Mouse (Mus musculus) midbrain, embryonic 11.5 days (tissue): ENCODE results near the gene Itga7. TPM values are rescaled to one million over a fixed set of nuclear protein-coding genes. Genes with fewer than 3 reads are reported as not detected.

Experiments used
- ATAC-seq: fragments of 200-750 bp; cut with Nextera tagmentation; 2 replicates; pipeline ENCODE4 v1.8.0; 2017; ENCODE audit warnings: moderate TSS enrichment, moderate library complexity; ENCODE audit not compliant: low FRiP score
- DNase-seq: peaks from one replicate; pipeline ENCODE4 v3.0.0; 2015; ENCODE audit warnings: low spot score; ENCODE audit errors: missing footprints
- H3K27ac ChIP-seq: fragments of 300-500 bp; sonication (generic); 2 replicates; pipeline ENCODE4 v1.5.1; 2014; ENCODE audit warnings: low read depth, low read length
- H3K27me3 ChIP-seq: fragments of 300-500 bp; sonication (generic); 2 replicates; pipeline ENCODE4 v1.6.1; 2014; ENCODE audit warnings: mild to moderate bottlenecking, low read length, moderate library complexity, mixed read lengths; ENCODE audit not compliant: control insufficient read depth, insufficient read depth
- H3K36me3 ChIP-seq: fragments of 300-500 bp; sonication (generic); 2 replicates; pipeline ENCODE4 v1.6.1; 2014; ENCODE audit warnings: mild to moderate bottlenecking, low read length, moderate library complexity, mixed read lengths; ENCODE audit not compliant: control insufficient read depth, insufficient read depth
- H3K4me1 ChIP-seq: fragments of 300-500 bp; sonication (generic); 2 replicates; pipeline ENCODE4 v1.6.1; 2014; ENCODE audit warnings: low read length; ENCODE audit not compliant: control insufficient read depth, insufficient read depth
- H3K4me2 ChIP-seq: fragments of 300-500 bp; sonication (generic); 2 replicates; pipeline ENCODE4 v1.6.1; 2014; ENCODE audit warnings: mild to moderate bottlenecking, moderate library complexity
- H3K4me3 ChIP-seq: fragments of 300-500 bp; sonication (generic); 2 replicates; pipeline ENCODE4 v1.5.1; 2014; ENCODE audit warnings: low read depth, low read length
- H3K9ac ChIP-seq: fragments of 300-500 bp; sonication (generic); 2 replicates; pipeline ENCODE4 v1.6.1; 2014; ENCODE audit warnings: low read length
- H3K9me3 ChIP-seq: fragments of 300-500 bp; sonication (generic); 2 replicates; pipeline ENCODE4 v1.6.1; 2016; ENCODE audit warnings: low read length; ENCODE audit not compliant: control insufficient read depth
- WGBS: fragments of 180-500 bp; shearing (Covaris S2); extraction: QIAGEN DNeasy Blood & Tissue Kit; methylation state at CpG from one replicate; pipeline ENCODE4 v1.1.7; 2014; 5-methylcytosine and 5-hydroxymethylcytosine counted together
- polyA plus RNA-seq: library from polyadenylated mRNA; unstranded; fragments of >200 nt; fragmentation: Nextera tagmentation; extraction: Ambion mirVana; gene quantifications from 2 replicates; pipeline ENCODE4 v1.2.1, GENCODE M21; 2014

The Itga7 gene
- polyA plus RNA-seq, 1 experiment from 2014 or later = 1.7 TPM

DNA sequence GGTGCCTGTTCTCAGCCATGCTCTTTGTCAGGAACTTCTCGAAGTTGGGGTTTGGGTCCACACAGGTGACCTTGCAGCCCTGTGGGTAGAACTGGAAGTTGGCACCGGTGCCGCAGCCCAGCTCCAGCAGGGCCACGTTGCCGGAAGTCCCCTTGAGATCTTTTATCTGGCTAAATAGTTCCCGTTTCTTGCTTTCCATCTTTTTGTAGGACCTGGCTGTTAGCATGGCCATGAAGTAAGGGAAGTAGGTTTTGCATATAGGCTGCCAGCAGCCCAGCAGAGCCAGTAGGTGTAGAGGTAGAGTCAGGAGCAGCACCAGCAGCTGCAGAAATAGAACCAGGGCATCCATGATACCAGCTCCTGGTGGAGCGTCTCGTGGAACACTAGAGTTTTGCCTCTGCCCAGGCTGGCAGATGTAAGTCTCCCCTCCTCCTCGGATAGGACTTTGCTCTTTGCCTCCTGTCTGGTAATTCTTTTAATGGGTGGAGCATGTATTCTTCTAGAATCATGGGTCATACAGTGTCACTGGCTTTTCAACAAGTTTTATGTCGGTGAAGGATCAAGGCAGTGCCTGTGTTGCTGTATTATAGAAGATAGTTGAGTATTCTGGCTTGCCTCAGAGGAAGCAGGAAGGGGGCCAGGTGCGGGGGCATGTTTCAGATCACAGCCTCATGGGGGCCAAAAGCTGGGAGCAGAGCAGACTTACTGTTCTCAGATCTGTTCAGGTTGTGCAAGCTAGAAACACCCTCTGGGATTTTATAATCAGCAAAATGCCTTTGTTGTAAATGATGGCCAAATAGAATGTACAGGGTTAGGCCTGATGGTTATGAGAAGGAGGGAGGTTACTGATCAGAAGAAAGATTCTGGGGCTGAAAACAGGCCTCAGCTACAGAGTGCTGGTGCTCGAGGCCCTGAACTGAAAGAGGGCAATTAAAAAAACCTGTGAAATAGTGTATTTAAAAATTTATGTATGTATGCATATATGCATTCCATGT lies 27.3 kb downstream of the Itga7 start, which contains the start of gene Mettl7b:
Gene Mettl7b (minus strand): TSS at position 399 of the 995 bp plus-strand sequence.
- H3K36me3 ChIP-seq = no peaks in the 10 kb centered on the region
- no peak within 1 kb of the TSS for H3K9ac ChIP-seq
- 87% methylated on average over 12 of the region's 12 CpGs for WGBS

DNA sequence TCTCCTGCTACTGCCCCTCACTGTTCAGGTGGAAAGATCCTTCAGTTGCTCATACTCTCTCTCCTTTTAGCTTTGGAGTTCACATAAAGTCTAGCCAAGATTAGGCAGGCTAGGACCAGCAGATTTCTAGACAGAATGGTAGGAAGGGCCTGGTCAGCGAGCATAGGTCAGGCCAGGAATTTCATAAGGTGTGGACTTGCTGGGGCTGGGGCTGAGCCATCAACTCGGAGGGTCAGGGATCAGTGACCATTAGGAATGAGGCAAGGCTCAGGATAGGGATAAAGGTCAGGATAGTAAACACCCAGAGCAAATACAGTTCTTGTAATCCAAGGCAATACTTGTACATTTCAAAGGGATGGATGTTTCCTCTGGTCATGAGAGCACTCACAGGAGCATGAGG lies 31.3 kb downstream of the Itga7 start:
- DNase-seq (no peak), ATAC-seq (no peak)
- Histone ChIP-seq H3K9ac (no peak overlapping the region), H3K4me2 (no peak overlapping the region), H3K36me3 (no peaks in the 10 kb centered on the region), H3K27me3 (no peaks in the 10 kb centered on the region), H3K27ac (no peak overlapping the region), H3K4me1 (no peaks in the 10 kb centered on the region), H3K9me3 (no peaks in the 10 kb centered on the region), H3K4me3 (no peak overlapping the region)
- 68% methylated on average over 2 of the region's 2 CpGs for WGBS

More for the DNA sequence above, 27.3 kb downstream of the Itga7 start, which contains the start of gene Mettl7b:
- DNase-seq = no peak
- Histone ChIP-seq H3K27ac (no peak within 1 kb of the TSS), H3K9me3 (no peaks in the 10 kb centered on the region), H3K4me3 (no peak within 1 kb of the TSS), H3K27me3 (no peaks in the 10 kb centered on the region), H3K4me2 (no peak within 1 kb of the TSS), H3K4me1 (no peaks in the 10 kb centered on the region)
- no peak for ATAC-seq

DNA sequence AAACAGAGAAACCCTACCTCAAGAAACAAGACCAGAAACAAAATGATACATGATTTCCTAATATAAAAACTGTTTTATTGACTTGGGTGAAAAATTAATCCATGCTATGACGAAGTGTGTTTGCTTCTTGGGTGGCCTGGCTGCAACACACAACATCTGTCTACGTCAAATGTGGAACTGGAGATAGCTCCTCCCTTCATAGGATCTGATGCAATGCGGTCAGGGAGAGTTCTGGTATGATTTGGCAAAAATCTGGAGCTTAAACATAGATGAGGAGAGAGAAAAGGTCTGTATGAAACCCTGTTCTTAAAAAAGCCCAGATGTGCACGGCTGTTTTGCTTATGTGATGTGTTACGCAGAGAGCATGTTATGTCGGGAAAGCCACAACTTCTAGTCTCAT lies 32.3 kb downstream of the Itga7 start:
- no peak overlapping the region for H3K27ac ChIP-seq
- no peak overlapping the region for H3K9ac ChIP-seq
- ATAC-seq (no peak), DNase-seq (no peak)
- no peaks in the 10 kb centered on the region for H3K4me1 ChIP-seq
- H3K4me2 ChIP-seq = no peak overlapping the region
- no peaks in the 10 kb centered on the region for H3K9me3 ChIP-seq
- no peaks in the 10 kb centered on the region for H3K27me3 ChIP-seq
- no peak overlapping the region for H3K4me3 ChIP-seq
- H3K36me3 ChIP-seq = no peaks in the 10 kb centered on the region
- WGBS = 90% methylated on average over 6 of the region's 6 CpGs

DNA sequence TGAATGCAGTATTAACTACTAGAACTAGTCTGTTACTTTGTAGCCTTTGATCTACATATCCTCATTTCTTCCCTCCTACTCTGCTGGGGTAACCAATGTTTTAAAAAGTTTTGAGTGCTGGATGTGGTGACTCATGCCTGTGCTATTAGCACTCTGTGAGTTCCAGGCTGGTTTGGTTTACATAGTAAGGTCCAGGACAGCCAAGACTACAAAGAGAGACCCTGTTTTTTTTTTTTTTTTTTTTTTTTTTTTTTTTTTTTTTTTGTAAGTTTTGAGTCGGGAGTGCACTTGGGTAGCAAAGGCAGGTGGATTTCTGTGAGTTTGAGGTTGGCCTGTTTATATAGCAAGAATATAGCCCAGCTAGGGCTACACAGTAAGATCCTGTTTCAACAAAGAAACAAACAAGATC lies 34.7 kb downstream of the Itga7 start:
- H3K4me2 ChIP-seq = no peak overlapping the region
- no peaks in the 10 kb centered on the region for H3K9me3 ChIP-seq
- DNase-seq (no peak), ATAC-seq (no peak)
- H3K27ac ChIP-seq = no peak overlapping the region
- H3K4me3 ChIP-seq = no peak overlapping the region
- WGBS = 50% methylated on average over 1 of the region's 1 CpGs
- H3K4me1 ChIP-seq = no peaks in the 10 kb centered on the region
- no peak overlapping the region for H3K9ac ChIP-seq
- H3K36me3 ChIP-seq = no peaks in the 10 kb centered on the region
- no peaks in the 10 kb centered on the region for H3K27me3 ChIP-seq

DNA sequence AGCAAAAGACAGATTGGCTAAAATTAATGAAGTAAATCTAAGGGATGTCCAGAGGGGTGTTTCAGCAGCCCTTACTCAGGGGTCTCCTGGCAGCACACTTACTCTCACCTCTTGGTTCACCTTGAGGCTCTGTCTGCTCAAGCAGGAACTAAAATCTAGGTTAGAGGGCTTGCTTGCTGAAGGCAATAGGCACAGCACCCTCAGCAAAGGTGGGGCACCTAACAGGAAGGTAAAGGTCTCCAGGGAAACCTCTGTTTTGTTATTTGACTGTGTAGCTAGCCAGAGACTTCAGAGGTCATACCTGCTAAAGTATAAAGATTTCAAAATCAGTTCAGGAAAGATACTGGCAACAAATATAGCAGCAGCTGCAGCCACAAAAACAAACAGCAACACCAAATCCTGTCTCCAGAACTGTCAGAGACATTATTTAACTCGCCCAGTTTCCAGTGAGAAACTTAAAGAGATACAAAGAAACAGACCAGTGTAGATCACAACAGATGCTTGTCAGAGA lies 37.2 kb downstream of the Itga7 start:
- Histone ChIP-seq H3K9ac (no peak overlapping the region), H3K27ac (no peak overlapping the region), H3K4me1 (no peaks in the 10 kb centered on the region), H3K27me3 (no peaks in the 10 kb centered on the region), H3K4me3 (no peak overlapping the region), H3K4me2 (no peak overlapping the region), H3K9me3 (no peaks in the 10 kb centered on the region), H3K36me3 (no peaks in the 10 kb centered on the region)
- WGBS = 42% methylated on average over 1 of the region's 1 CpGs
- ATAC-seq (no peak), DNase-seq (no peak)

DNA sequence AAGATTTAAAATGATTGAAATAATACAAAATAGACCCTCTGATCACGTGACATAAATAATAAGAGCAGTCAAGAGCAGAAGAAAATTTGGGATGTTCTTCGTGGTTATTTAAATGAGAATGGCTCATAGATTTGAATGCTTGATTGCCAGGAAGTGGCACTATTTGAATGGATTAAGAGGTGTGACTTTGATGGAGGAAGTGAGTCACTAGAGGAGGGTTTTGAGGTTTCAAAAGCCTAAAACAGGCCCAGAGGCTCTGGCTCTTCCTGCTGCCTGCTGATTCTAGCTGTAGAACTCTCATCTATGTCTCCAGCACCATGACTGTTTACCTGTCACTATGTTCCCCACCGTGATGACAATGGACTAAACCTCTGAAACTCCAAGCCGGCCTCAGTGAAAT lies 39.2 kb downstream of the Itga7 start:
- no peaks in the 10 kb centered on the region for H3K4me1 ChIP-seq
- DNase-seq = no peak
- no peaks in the 10 kb centered on the region for H3K9me3 ChIP-seq
- no peak overlapping the region for H3K4me3 ChIP-seq
- no peak overlapping the region for H3K27ac ChIP-seq
- H3K36me3 ChIP-seq = no peaks in the 10 kb centered on the region
- no peak for ATAC-seq
- no peak overlapping the region for H3K4me2 ChIP-seq
- no peak overlapping the region for H3K9ac ChIP-seq
- H3K27me3 ChIP-seq = no peaks in the 10 kb centered on the region
- WGBS = 77% methylated on average over 4 of the region's 4 CpGs

DNA sequence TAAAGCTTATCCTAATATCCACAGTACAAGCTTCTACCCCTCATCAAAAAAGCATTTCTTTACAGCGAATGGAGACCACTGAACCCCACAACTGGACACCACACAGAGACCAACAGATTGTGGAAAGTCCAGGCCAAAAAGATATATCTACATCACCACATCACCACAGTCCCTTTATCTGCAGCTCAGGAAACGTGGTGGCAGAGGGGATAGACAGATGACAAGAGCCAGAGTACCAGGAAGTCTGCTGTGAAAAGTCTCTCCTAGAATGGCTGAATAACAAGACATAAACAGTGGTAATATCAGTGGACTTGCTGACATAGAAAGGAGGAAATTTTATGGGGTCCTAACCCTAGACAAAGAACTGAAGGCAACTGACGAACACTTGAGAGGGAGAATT lies 42.8 kb downstream of the Itga7 start:
- Histone ChIP-seq H3K4me1 (no peaks in the 10 kb centered on the region), H3K4me2 (no peak overlapping the region), H3K4me3 (no peak overlapping the region), H3K27me3 (no peaks in the 10 kb centered on the region), H3K9me3 (no peaks in the 10 kb centered on the region), H3K27ac (no peak overlapping the region), H3K9ac (no peak overlapping the region), H3K36me3 (no peaks in the 10 kb centered on the region)
- 60% methylated on average over 3 of the region's 3 CpGs for WGBS
- ATAC-seq (no peak), DNase-seq (no peak)

DNA sequence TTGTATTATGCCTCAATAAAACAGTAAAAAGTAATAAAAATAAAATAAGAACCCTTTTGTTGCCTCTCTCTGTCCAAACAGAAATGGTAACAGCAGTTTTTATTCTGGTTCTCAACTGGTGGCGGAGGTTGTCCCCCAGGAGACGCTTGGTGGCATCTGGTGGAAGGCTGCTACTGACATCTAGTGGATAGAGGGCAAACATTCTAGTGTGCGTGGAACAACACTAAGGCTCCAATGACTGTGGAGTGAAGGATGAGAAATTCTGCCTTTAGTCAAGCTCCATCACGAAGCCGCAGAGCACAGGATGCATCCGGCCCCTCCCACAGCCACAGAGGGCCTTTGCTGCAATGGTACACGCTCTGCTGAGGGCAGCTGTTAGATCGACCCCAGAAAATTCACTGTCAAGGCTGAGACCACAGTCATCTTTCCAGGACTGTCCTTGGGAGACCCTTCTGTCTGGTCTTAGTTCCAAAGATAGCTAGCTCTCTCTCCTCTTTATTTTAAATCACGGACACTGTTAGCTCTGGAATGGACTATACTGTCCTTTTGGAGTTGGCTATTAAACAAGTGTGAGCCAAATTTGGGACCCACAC lies 44.0 kb downstream of the Itga7 start:
- Histone ChIP-seq H3K27ac (no peak overlapping the region), H3K4me3 (no peak overlapping the region), H3K9me3 (no peaks in the 10 kb centered on the region), H3K4me1 (no peaks in the 10 kb centered on the region), H3K9ac (no peak overlapping the region), H3K27me3 (no peaks in the 10 kb centered on the region), H3K4me2 (no peak overlapping the region), H3K36me3 (no peaks in the 10 kb centered on the region)
- WGBS = 28% methylated on average over 9 of the region's 9 CpGs
- ATAC-seq = peak; percentile 84
- DNase-seq = no peak
